Mouse (Mus musculus) CH12.LX (cell line): ENCODE data around the gene Bms1.

Experiments
- CTCF ChIP-seq, 2 experiments: IDR thresholded peaks in 1 of 2; conservative IDR thresholded peaks in 1 of 2; 2 replicates each; pipeline ENCODE4 v1.5.1; 2011 to 2012; ENCODE audit warnings: low read depth in 2 of 2, low read length in 2 of 2, improper control_type of control experiment in 1 of 2, inconsistent platforms in 1 of 2, mild to moderate bottlenecking in 1 of 2, moderate library complexity in 1 of 2
- ELF1 ChIP-seq: IDR thresholded peaks from 2 replicates; pipeline ENCODE4 v1.6.1; 2014; ENCODE audit warnings: low read depth, mild to moderate bottlenecking, inconsistent platforms, low read length, improper control_type of control experiment
- HCFC1 ChIP-seq: IDR thresholded peaks from 2 replicates; pipeline ENCODE4 v1.6.1; 2012; ENCODE audit warnings: low read depth, mild to moderate bottlenecking, inconsistent platforms, low read length, improper control_type of control experiment
- JUND ChIP-seq: conservative IDR thresholded peaks from 2 replicates; pipeline ENCODE4 v1.6.1; 2011; ENCODE audit warnings: low read depth, low read length, improper control_type of control experiment
- KAT2A ChIP-seq: IDR thresholded peaks from 2 replicates; pipeline ENCODE4 v1.6.1; 2012; ENCODE audit warnings: low read length, improper control_type of control experiment, inconsistent platforms; ENCODE audit not compliant: insufficient replicate concordance
- MAFK ChIP-seq: IDR thresholded peaks from 2 replicates; pipeline ENCODE4 v1.6.1; 2011; ENCODE audit warnings: low read length, improper control_type of control experiment; ENCODE audit not compliant: insufficient replicate concordance
- MEF2A ChIP-seq: IDR thresholded peaks from 2 replicates; pipeline ENCODE4 v1.6.1; 2014; ENCODE audit warnings: low read depth, mild to moderate bottlenecking, inconsistent platforms, low read length, improper control_type of control experiment, borderline replicate concordance
- POLR2A ChIP-seq: IDR thresholded peaks from 2 replicates; pipeline ENCODE4 v1.6.1; 2011; ENCODE audit warnings: low read depth, mild to moderate bottlenecking, improper control_type of control experiment, low read length
- POLR2AphosphoS2 ChIP-seq: IDR thresholded peaks from 2 replicates; pipeline ENCODE4 v1.6.1; 2011; ENCODE audit warnings: low read depth, low read length, improper control_type of control experiment
- TBP ChIP-seq: conservative IDR thresholded peaks from 2 replicates; pipeline ENCODE4 v1.6.1; 2011; ENCODE audit warnings: low read depth, low read length, improper control_type of control experiment
- USF2 ChIP-seq: conservative IDR thresholded peaks from 2 replicates; pipeline ENCODE4 v1.6.1; 2011; ENCODE audit warnings: low read depth, low read length, improper control_type of control experiment
- ZC3H11A ChIP-seq: IDR thresholded peaks from 2 replicates; pipeline ENCODE4 v1.6.1; 2012; ENCODE audit warnings: low read depth, mild to moderate bottlenecking, inconsistent platforms, low read length, improper control_type of control experiment
- ZMIZ1 ChIP-seq: IDR thresholded peaks from 2 replicates; pipeline ENCODE4 v1.6.1; 2012; ENCODE audit warnings: low read depth, mild to moderate bottlenecking, inconsistent platforms, low read length, improper control_type of control experiment

GRCm38 (mm10) chr6:118375457-118375856 is 43.8 kb downstream of the Bms1 start:
- TF ChIP-seq JUND (no peak), POLR2A (no peak), POLR2AphosphoS2 (no peak), ZC3H11A (no peak), CTCF (conservative IDR thresholded peaks at IDR 0.05 in 1 of 2, IDR thresholded peaks at IDR 0.05 in 1 of 2; ENCODE audit: low read depth in 2 of 2, low read length in 2 of 2) (no peak), TBP (no peak), HCFC1 (no peak), ZMIZ1 (no peak), KAT2A (no peak), MAFK (no peak), MEF2A (no peak), ELF1 (no peak), USF2 (no peak)
